Mouse (Mus musculus) MEL-GATA-1-ER (cell line): ENCODE results near the gene Atxn3.
"Not testable (repeated sequence)": the region's sequence is repeated elsewhere in the genome, so short reads cannot be mapped to it uniquely, and the experiment has no call there.

Experiments
- DNase-seq: peaks from one replicate; pipeline ENCODE4 v3.0.0-alpha.2; 2012; ENCODE audit warnings: low read depth; ENCODE audit errors: extremely low read depth

The Atxn3 gene

DNA sequence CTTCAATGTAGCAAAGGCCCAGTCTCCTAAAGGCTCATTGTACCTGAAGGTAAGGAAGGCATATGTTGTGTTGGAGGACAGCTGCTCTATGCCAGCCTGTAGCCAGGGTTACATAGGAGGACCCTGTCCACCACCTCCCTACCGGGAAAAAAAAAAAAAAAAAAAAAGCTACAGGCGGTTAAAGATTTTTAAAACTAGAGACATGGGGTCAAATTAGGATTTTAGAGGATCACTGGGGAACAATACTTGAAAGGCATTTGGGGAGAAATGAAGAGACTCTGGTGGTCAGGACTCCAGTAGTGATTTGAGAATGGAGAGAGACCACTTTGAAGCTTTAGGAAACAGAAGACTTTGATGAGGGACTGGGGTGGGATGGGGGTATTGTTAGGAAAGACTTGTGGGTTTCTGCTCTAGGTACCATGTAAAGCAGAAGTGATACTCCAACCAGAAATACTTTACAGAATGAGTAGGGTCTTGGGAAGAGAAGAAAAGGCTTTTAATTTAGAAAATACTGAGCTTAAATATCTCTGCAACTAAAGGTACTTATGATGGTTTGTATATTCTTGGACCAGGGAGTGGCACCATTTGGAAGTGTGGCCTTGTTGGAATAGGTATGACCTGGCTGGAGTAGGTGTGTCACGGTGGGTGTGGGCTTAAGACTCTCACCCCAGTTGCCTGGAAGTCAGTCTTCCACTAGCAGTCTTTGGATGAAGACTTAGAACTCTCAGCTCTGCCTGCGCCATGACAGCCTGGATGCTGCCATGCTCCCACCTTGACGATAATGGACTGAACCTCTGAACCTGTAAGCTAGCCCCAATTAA, 1.1 kb upstream of the Atxn3 start:
- DNase-seq: not testable (repeated sequence)

DNA sequence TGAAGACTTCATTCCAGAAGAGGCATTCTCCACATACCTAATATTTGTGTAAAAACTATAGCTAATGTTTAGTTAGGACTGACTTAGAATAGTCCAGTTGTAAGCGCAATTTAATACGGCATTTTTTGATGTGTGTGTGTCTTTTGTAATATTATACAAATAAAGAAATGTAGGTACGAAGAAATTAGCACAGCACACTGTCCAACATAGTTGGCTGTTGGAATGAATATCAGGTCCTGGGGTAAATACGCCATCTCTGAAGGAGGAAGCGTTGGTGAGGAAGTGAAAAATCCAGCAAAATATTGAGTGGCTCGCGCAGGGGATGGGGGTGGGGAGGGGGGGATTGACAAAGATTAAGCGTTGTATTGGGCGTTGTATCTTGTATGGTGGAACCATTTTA, 510 bp upstream of the Atxn3 start:
- DNase-seq: peak; percentile 59

DNA sequence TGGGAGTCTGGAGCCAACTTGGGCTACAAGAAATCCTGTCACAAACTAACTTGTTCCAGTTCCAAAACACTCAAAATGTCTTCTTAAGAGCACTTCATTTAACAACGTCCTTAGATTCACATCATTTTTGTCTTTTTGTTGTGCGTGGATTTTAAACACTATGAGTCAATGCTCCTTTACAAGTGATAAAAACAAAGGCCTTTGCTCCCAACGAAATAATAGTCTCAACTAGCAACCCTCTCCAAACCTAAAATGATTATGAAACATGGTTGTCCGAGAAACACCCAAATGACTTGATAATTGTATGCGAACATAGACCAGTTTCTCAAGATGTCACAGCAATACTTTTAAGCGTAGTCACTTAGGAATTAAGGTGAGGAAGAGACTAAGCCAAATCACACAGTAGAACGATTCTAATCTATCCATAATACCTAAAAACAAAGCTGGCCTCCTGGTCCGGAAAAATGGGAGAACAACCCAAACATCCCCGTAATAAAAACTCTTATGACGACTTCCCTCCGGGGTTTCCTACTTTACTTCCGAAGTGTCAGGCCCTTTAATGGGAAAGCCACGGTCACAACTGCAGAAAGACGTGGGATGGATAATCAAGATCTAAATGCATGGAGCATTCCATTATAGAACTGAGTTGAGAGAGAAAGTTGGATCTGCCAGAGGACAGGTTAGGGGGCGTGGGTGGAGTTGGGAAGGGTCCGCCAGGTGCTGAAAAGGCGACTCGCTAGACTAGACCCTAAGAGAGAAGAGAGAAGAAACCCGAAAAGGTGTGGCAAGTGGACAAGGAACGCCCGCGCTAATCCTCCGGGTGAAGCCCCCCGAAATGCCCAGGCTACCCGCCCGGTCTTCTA, 736 bp downstream of the Atxn3 start:
- peak; percentile 33 for DNase-seq

DNA sequence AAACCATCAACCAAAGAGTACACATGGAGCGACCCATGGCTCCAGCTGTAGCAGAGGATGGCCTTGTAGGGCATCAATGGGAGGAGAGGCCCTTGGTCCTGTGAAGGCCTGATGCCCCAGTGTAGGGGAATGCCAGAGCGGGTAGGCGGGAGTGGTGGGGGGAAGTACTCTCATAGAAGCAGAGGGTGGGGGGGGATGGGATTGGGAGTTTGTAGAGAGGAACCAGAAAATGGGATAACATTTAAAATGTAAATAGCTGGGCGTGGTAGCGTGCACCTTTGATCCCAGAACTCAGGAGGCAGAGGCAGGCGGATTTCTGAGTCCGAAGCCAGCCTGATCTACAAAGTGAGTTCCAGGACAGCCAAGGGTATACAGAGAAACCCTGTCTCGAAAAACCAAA, 2.2 kb downstream of the Atxn3 start:
- DNase-seq: not testable (repeated sequence)

DNA sequence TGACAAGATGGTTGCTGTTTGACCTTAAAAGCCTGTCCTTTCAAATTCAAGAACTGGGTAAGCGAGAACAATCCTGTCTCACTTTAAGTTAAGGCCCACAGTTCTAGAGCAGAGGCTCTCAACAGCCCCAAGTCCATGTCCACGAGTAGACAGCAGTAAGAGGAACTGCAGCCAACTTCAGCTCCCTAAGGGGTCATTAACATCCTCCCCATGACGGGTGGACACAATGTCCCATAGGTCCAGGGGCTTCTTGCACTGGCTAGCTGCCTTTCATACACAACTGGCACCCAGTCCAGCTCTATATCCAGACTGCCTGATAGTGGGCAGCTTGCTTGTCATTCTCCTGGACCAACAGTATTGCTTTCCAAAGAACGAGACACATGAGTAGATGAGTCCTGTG, 9.2 kb downstream of the Atxn3 start:
- no peak for DNase-seq

DNA sequence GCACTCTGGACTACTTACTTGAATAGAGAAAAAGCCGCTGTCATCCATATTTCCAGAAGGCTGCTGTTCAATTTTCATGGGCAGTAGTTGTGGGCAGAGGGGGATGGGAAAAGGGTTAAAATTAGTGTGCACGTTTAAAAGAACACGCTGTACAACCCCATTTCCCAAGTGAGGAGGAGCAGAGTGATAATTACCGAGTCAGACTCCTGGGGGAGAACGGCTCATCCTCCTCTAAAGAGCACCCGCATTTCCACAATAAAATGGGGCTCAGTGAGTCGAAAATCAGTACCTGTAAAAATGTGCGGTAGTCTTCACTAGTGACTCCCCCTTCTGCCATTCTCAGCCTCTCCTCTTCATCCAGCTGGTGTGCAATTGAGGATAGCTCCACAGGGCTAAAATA, 10.1 kb downstream of the Atxn3 start:
- DNase-seq: no peak

DNA sequence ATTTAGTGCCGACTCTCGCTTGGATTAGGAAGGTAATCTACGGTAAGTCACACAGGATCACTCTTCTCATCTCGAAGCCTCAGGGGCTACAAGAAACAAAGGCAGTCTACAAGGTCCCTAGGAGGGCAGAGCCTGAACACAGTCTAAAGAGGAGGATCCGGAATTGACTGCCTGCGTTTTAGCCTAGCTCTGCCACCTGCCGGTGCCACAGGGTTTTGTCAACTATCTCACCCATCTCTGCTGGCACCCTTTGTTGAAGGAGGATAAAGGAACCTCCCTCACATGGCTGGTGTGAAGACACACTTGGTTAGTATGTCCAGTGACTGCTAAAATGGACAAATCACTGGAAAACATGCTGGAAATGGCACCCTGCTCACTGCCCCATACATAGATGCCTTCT, 20.5 kb downstream of the Atxn3 start:
- DNase-seq: no peak

DNA sequence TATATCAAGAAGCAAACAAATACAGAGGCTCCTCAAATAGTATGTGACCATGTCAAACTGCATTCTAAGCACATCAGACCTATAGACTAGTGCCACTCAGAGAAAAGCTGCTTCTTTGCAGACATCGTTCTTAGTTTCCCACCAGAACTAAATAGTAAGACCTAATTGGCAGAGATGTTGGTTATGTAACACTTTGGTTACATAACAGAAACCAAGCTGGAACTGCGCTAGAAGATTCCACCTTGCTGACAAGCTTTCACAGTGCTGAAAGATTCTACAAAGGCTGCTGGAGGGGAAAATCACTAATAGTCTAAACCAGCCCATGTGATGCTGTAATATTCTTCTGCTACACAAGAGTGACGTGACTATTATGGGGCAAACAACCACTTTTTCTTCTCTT, 22.8 kb downstream of the Atxn3 start:
- DNase-seq: no peak

DNA sequence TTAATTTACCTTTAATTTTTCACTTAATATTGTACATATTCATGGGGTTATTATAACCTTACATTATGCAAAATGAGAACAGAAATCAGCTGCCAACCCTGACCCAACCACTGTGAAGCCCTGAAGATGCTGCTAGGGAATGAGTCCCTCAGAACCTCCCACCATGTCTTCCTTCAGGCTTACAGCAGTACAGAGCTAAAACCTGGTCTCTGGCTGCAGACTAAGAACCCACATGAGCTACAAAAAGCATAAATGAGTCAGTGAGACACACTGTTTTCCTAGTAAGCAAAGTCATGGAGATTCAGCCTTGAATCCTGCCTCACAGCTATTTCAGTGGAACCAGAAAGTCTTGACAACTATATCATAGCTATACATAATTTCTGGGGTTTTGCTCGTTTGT, 29.6 kb downstream of the Atxn3 start:
- DNase-seq: no peak

DNA sequence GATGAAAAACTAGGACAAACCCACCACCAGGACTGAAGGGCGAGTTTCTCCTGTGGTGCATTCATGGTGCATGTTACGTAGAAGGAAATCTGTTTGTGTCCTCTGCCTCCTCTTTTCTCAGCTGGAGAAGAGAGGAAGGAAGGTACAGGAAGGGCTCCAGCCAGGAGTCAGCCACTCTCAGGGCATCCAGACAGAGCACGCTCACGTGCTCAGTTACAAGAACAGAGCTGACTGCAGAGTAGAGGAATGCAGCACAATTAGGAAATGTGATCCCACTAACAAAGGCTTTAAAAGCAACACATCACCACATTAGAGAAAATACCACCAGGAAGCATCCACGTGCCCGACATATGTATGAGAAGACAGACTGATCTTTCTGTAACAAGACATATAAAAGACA, 35.7 kb downstream of the Atxn3 start:
- no peak for DNase-seq

DNA sequence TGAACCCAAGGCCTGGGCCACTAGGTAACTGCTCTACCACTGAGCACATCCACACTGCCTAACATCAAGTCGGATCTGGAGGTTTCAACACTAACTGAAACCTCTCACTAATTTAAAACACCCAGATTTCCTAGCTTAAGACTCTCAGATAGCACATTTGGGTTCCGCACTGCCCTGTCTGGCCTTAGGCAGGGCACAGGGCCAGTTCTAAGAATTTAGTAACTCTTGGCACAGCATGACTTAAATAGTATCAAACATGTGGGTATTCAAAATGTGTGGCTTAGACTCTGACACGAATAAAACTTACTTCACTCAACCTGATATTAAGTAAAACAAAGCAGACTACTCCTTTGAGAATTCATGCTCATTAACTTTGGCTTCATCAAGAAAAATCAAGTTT, 38.2 kb downstream of the Atxn3 start:
- DNase-seq: no peak

DNA sequence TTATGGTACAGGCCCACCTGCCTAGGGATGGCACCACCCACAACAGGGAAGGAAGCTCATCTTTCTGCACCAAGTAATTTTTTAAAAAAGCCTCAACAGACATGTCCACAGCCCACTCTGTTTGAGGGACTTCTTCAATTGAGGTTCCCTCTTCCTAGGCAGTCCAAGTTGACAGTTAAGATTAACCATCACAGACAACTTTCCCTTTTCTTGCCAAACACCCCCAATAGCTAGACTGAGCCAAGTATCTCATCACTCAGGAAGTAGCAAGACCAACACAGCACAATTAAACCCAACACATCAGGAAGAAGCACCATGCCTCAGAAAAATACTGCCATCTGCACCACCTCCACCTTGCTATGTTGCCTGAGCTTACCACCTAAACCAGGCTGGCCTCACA, 40.9 kb downstream of the Atxn3 start:
- DNase-seq: peak; percentile 64

DNA sequence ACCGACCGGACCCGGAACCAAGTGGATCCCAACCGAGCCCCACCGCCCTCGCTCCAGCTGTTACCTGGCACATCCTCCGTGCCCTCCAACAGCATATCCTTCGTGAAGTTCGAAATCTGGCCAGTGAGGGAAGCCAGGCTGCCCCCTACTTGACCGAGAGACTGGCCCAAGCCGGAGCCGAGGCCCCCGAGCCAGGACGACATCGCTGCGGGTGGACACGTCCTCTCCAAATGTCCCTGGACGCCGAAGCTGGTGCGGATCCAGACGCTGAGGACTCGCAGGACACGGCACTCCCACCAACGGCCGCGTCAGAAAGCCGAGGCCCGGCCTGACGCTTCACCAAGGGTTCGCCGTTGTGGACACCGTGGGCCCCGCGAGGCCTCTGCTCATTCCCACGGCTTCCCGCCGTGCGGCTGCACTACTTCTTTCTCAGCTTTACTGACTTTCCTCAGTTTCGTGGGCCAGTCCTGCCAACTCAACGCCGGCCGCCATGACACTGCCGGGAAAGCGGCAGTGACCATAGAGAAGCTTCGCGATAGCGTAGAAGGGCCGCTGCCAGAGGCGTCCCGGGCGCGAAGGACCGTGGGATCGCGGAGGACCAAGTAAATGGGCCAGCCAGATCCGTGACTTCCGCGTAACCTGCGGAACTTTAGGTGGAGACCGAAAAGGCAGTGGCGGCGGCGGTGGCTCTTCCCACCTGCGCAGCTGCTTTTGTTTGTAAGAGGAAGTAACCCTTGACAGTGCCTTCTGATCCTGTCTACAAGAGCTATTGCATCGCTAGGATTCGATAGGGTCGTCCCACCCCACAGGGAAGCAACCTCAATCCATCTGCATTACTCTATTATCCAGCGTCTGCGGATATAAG, 45.2 kb downstream of the Atxn3 start, which contains the start of gene Trip11:
TSS of gene Trip11 (minus strand) at position 642 of the 865 bp plus-strand sequence.
- DNase-seq: peak; percentile 78

DNA sequence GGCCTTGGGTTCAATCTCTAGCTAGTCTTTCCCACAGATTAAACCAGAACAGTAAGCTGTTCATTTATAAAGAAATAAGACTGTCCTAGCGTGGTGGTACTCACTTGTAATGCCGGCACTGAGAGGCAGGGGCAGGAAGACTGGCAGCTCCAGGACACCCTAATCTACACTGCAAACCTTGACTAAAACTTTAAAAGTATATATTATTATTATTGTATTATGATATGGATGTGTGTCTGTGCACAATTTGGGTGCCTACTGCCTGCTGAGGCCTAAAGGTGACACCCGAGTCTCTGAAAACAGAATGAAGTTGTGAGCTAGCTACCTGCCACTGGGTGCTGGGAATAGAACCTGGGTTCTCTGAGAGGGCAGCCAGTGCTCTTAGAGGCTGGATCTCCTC, 46.7 kb downstream of the Atxn3 start:
- DNase-seq: no peak

DNA sequence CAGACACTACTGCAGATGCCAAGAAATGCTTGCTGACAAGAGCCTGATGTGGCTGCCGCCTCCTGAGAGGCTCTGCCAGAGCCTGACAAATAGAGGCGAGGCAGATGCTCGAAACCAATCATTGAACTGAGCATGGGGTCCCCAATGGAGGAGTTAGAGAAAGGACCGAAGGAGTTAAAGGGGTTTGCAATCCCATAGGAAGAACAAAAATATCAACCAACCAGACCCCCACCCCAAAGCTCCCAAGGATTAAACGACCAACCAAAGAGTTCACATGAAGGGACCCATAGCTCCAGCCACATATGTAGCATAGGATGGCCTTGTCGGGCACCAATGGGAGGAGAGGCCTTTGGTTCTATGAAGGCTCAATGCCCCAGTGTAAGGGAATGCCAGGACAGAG, 47.7 kb downstream of the Atxn3 start:
- no peak for DNase-seq

DNA sequence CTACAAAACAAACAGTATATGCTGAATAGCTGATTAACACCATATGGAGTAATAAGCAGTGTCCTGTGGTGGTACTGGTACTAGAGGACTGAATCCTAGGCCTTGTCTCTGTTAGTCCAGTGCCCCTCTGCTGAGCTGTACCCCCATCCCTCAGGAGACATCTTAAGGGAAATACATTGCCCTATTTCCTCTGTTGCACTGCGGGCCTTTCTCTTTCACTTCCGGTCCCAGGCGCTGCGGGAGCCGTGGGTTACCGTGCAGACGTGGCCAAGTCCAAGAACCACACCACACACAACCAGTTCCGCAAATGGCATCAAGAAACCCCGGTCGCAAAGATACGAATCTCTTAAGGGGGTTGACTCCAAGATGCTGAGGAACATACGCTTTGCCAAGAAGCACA, 52.2 kb downstream of the Atxn3 start:
- DNase-seq: no peak

DNA sequence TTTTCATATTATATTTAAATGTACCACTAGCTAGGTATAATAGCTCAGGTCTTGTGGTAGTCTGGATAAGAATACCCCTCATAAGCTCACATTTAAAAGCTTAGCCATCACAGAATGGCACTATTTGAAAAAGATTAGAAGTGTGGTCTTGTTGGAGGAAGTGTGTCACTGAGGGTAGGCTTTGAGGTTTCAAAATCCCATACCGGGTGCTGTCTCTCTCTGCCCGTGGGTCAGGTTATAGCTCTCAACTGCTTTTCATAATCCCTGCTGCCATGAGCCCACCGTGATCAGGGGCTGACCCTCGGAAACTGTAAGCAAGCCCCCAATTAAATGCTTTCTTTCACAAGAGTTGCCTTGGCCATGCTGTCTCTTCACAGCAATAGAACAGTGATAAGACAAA, 53.1 kb downstream of the Atxn3 start:
- no peak for DNase-seq

DNA sequence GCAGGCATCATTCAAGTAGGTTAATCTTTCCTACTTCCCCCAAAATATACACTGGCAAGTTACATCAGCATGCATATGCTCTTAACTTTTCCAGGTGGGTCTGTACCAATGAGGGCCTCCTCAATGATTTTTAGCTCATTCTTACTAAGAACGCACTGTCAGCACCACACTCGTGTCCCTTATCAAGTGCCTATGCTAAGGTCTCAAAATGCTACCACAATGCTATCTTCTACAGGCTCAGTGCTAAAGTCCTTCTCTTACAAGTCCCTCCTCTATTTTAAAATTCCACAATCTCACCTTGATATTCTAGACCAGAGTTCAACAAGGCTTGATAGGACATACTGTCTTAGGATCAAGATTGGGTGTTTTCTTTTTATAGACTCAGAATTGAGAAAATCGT, 53.9 kb downstream of the Atxn3 start:
- no peak for DNase-seq

DNA sequence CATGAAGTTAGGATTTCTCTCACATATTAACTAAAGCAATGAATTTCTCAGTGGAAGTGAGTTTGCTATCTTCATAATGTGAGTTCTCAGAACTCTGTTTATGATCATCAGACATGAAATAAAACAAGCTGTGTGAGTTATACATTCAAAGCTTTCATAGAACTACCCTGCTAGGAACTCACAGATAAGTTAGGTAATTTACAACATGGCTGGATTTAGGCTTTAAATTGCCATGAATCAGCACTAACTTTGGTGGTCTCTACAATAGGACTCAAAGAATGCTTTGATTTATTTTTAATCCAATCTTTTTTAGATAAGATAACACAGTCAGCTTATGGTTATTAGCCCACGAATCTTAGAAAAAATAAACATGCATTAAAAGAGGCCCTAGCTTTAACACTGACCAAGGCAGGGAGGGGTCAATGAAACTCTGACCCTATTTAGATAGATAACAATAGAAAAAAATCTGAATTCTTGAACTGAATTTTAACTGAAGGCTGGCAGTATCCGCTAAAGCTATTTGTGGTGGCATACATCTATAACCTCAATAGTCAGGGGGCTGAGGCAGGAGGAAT, 58.3 kb downstream of the Atxn3 start:
- no peak for DNase-seq

DNA sequence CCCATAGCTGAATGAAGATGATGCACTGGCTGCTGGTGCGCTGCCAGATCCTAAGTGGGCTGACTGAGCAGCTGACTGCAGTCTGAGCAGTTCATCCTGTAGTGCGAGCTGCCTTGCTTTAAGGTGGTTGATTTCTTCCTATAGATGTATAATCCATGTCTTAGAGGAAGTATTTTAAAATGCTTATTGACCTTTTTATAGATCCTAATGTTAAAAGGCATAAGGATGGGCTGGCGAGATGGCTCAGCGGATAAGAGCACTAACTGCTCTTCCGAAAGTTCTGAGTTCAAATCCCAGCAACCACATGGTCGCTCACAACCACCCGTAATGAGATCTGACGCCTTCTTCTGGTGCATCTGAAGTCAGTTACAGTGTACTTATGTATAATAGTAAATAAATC, 59.1 kb downstream of the Atxn3 start:
- DNase-seq: no peak

DNA sequence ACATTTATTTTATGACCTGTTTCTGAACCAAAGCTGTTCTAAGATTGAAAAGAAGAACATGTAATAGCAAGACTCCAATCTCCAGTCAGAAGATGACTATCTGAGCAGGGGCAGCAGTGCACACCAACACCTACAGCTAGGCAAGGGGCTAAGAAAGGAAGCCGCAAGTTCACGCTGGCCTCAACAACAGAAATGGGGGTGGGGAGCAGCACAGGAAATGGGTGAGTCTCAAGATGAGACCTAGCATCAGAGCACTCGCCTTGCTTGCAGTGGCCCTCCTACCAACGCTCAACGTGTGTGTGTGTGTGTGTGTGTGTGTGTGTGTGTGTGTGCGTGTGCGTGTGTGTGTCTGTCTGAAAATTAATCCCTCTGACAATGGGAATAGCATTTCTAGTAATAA, 60.9 kb downstream of the Atxn3 start:
- no peak for DNase-seq
